Mouse (Mus musculus) intestine, embryonic 14.5 days (tissue): ENCODE measurements around the gene Asic2. TPM values are rescaled to one million over a fixed set of nuclear protein-coding genes. Genes with fewer than 3 reads are reported as not detected.

Source experiments
- ATAC-seq: fragments of 200-750 bp; cut with Nextera tagmentation; replicated peaks from 2 replicates; pipeline ENCODE4 v1.8.0; 2017; ENCODE audit warnings: low read depth, moderate number of reproducible peaks, moderate TSS enrichment, moderate library complexity; ENCODE audit not compliant: low FRiP score, low TSS enrichment
- DNase-seq: peaks from one replicate; pipeline ENCODE4 v3.0.0-alpha.2; 2018; ENCODE audit warnings: low spot score
- H3K27ac ChIP-seq: fragments of 300-500 bp; sonication (generic); 2 replicates; pipeline ENCODE4 v1.5.1; 2014; ENCODE audit warnings: low read depth, mild to moderate bottlenecking, control low read depth
- H3K27me3 ChIP-seq: fragments of 300-500 bp; sonication (generic); replicated peaks from 2 replicates; pipeline ENCODE4 v1.6.1; 2014; ENCODE audit warnings: low read length, control low read depth; ENCODE audit not compliant: control insufficient read depth, insufficient read depth
- H3K36me3 ChIP-seq: fragments of 300-500 bp; sonication (generic); 2 replicates; pipeline ENCODE4 v1.6.1; 2014; ENCODE audit warnings: low read length, control low read depth; ENCODE audit not compliant: control insufficient read depth, insufficient read depth
- H3K4me1 ChIP-seq: fragments of 300-500 bp; sonication (generic); replicated peaks from 2 replicates; pipeline ENCODE4 v1.6.1; 2014; ENCODE audit warnings: low read length, control low read depth, mixed read lengths; ENCODE audit not compliant: control insufficient read depth, insufficient read depth
- H3K4me2 ChIP-seq: fragments of 300-500 bp; sonication (generic); 2 replicates; pipeline ENCODE4 v1.6.1; 2014; ENCODE audit warnings: low read length
- H3K4me3 ChIP-seq: fragments of 300-500 bp; sonication (generic); 2 replicates; pipeline ENCODE4 v1.5.1; 2014; ENCODE audit warnings: low read depth, low read length, control low read depth, mixed read lengths
- H3K9ac ChIP-seq: fragments of 300-500 bp; sonication (generic); 2 replicates; pipeline ENCODE4 v1.6.1; 2014; ENCODE audit warnings: mild to moderate bottlenecking, low read length
- H3K9me3 ChIP-seq: fragments of 300-500 bp; sonication (generic); 2 replicates; pipeline ENCODE4 v1.6.1; 2016; ENCODE audit warnings: low read length, control low read depth; ENCODE audit not compliant: control insufficient read depth
- WGBS: fragments of 180-500 bp; shearing (Covaris S2); extraction: QIAGEN DNeasy Blood & Tissue Kit; methylation state at CpG from one replicate; pipeline ENCODE4 v1.1.7; 2014; 5-methylcytosine and 5-hydroxymethylcytosine counted together
- polyA plus RNA-seq: library from polyadenylated mRNA; unstranded; fragments of >200 nt; fragmentation: Nextera tagmentation; extraction: Ambion mirVana; gene quantifications from 2 replicates; pipeline ENCODE4 v1.2.1, GENCODE M21; 2014

Asic2 gene
- 0.16 and 0.22 TPM in 2 replicates for polyA plus RNA-seq

GRCm38 (mm10) chr11:81968401-81968881 lies at the start of gene Asic2:
TSS of gene Asic2 (minus strand) at chr11:81968457.
- Histone ChIP-seq H3K9ac (no peak within 1 kb of the TSS), H3K4me1 (no peaks in the 10 kb centered on the region; the same call in 1 of the 2 replicates), H3K27me3 (peaks cover 39% of the 10 kb centered on the region), H3K4me2 (peak within 1 kb of the TSS; percentile 36; the same call in 1 of the 2 replicates), H3K4me3 (no peak within 1 kb of the TSS), H3K27ac (no peak within 1 kb of the TSS), H3K36me3 (no peaks in the 10 kb centered on the region), H3K9me3 (no peaks in the 10 kb centered on the region)
- ATAC-seq (no peak), DNase-seq (no peak)
- WGBS = 3% methylated on average over 29 of the region's 29 CpGs

- H3K9me3 ChIP-seq = no peaks in the 10 kb centered on the region
- no peak overlapping the region for H3K9ac ChIP-seq
- peaks cover 4% of the 10 kb centered on the region; the same call in 1 of the 2 replicates for H3K4me1 ChIP-seq
- H3K4me3 ChIP-seq = no peak overlapping the region
- H3K27ac ChIP-seq = no peak overlapping the region
- no peaks in the 10 kb centered on the region for H3K36me3 ChIP-seq
- WGBS = 89% methylated on average over 3 of the region's 3 CpGs
- no peak overlapping the region for H3K4me2 ChIP-seq
- H3K27me3 ChIP-seq = no peaks in the 10 kb centered on the region
- DNase-seq = no peak
- no peak for ATAC-seq
Measured at GRCm38 (mm10) chr11:82016181-82016780, 48.0 kb upstream of the Asic2 start.

GRCm38 (mm10) chr11:82015066-82015465 lies 46.8 kb upstream of the Asic2 start:
- Histone ChIP-seq H3K27me3 (no peaks in the 10 kb centered on the region), H3K9ac (no peak overlapping the region), H3K36me3 (no peaks in the 10 kb centered on the region), H3K4me1 (peaks cover 6% of the 10 kb centered on the region; the same call in 1 of the 2 replicates), H3K9me3 (no peaks in the 10 kb centered on the region), H3K27ac (no peak overlapping the region), H3K4me3 (no peak overlapping the region), H3K4me2 (no peak overlapping the region)
- WGBS = 33% methylated on average over 2 of the region's 2 CpGs
- DNase-seq (no peak), ATAC-seq (no peak)

- Histone ChIP-seq H3K4me3 (no peak overlapping the region), H3K9me3 (no peaks in the 10 kb centered on the region), H3K27me3 (no peaks in the 10 kb centered on the region), H3K9ac (no peak overlapping the region), H3K4me2 (no peak overlapping the region), H3K36me3 (no peaks in the 10 kb centered on the region), H3K4me1 (peaks cover 6% of the 10 kb centered on the region; the same call in 1 of the 2 replicates), H3K27ac (0 out of 2 replicates have a peak overlapping the region, but pooled peaks have one; percentile 16)
- WGBS = 19% methylated on average over 1 of the region's 1 CpGs
- ATAC-seq (no peak), DNase-seq (no peak)
Measured at GRCm38 (mm10) chr11:82013756-82014155, 45.5 kb upstream of the Asic2 start.

GRCm38 (mm10) chr11:82011411-82012193 lies 43.3 kb upstream of the Asic2 start:
- DNase-seq (no peak), ATAC-seq (0 out of 2 replicates have a peak, but pooled peaks have one; percentile 27)
- 48% methylated on average over 8 of the region's 8 CpGs for WGBS

GRCm38 (mm10) chr11:82010115-82010514 lies 41.9 kb upstream of the Asic2 start:
- H3K27ac ChIP-seq = no peak overlapping the region
- H3K4me3 ChIP-seq = no peak overlapping the region
- WGBS = 87% methylated on average over 3 of the region's 3 CpGs
- H3K9ac ChIP-seq = no peak overlapping the region
- no peaks in the 10 kb centered on the region for H3K27me3 ChIP-seq
- ATAC-seq (no peak), DNase-seq (no peak)
- H3K4me1 ChIP-seq = peaks cover 6% of the 10 kb centered on the region; the same call in 1 of the 2 replicates
- H3K36me3 ChIP-seq = no peaks in the 10 kb centered on the region
- H3K9me3 ChIP-seq = no peaks in the 10 kb centered on the region
- no peak overlapping the region for H3K4me2 ChIP-seq

More at GRCm38 (mm10) chr11:82011411-82012193, 43.3 kb upstream of the Asic2 start:
- Histone ChIP-seq H3K4me2 (no peak overlapping the region), H3K4me1 (peaks cover 6% of the 10 kb centered on the region; the same call in 1 of the 2 replicates), H3K9ac (no peak overlapping the region), H3K27me3 (no peaks in the 10 kb centered on the region), H3K36me3 (no peaks in the 10 kb centered on the region), H3K4me3 (no peak overlapping the region), H3K9me3 (no peaks in the 10 kb centered on the region), H3K27ac (peak overlapping the region; percentile 38; the same call in 1 of the 2 replicates)

GRCm38 (mm10) chr11:82006796-82007423 lies 38.7 kb upstream of the Asic2 start:
- H3K4me3 ChIP-seq = no peak overlapping the region
- no peaks in the 10 kb centered on the region for H3K9me3 ChIP-seq
- peaks cover 6% of the 10 kb centered on the region; the same call in 1 of the 2 replicates for H3K4me1 ChIP-seq
- ATAC-seq (no peak), DNase-seq (no peak)
- H3K27me3 ChIP-seq = no peaks in the 10 kb centered on the region
- H3K27ac ChIP-seq = peak overlapping the region; percentile 30
- no peak overlapping the region for H3K9ac ChIP-seq
- WGBS = 44% methylated on average over 12 of the region's 12 CpGs
- no peak overlapping the region for H3K4me2 ChIP-seq
- no peaks in the 10 kb centered on the region for H3K36me3 ChIP-seq

- Histone ChIP-seq H3K27ac (no peak overlapping the region), H3K27me3 (no peaks in the 10 kb centered on the region), H3K4me3 (no peak overlapping the region), H3K4me2 (no peak overlapping the region), H3K4me1 (no peaks in the 10 kb centered on the region; the same call in 1 of the 2 replicates), H3K9ac (no peak overlapping the region), H3K36me3 (no peaks in the 10 kb centered on the region), H3K9me3 (no peaks in the 10 kb centered on the region)
- ATAC-seq (no peak), DNase-seq (no peak)
- WGBS = 70% methylated on average over 2 of the region's 2 CpGs
Measured at GRCm38 (mm10) chr11:82004810-82005209, 36.6 kb upstream of the Asic2 start.
